Mouse (Mus musculus): ENCODE measurements around the gene Pts. TPM values are rescaled to one million over a fixed set of nuclear protein-coding genes. Genes with fewer than 3 reads are reported as not detected.

The Pts gene
- total and polyA plus RNA-seq, 2 experiments from 2014 or later = 82.3 to 116 TPM

DNA sequence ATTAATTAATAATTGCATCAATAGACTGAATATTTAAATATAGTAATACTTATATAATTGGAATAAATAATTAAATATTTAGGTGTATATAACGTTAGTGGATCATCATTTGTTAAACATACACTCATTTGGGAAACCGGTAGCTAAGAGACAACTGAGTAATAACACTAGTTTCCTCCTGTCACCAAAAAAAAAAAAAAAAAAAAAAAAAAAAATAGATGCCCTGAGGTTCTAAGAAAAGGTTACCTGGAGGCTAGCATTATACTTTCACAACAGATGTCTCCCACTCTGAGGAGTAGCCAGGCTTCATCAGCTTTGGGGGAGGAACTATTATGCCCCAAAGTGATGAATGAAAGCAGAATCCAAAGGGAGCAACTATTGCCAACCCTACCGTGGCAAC is 28.7 kb downstream of the Pts start:
- Histone ChIP-seq H3K27ac (ENCODE audit: low read depth, low read length) (no peak overlapping the region), H3K4me2 (ENCODE audit: low read depth, low read length, poor library complexity, severe bottlenecking) (no peak overlapping the region), H3K36me3 (ENCODE audit: insufficient read depth, low read length) (no peaks in the 10 kb centered on the region)

DNA sequence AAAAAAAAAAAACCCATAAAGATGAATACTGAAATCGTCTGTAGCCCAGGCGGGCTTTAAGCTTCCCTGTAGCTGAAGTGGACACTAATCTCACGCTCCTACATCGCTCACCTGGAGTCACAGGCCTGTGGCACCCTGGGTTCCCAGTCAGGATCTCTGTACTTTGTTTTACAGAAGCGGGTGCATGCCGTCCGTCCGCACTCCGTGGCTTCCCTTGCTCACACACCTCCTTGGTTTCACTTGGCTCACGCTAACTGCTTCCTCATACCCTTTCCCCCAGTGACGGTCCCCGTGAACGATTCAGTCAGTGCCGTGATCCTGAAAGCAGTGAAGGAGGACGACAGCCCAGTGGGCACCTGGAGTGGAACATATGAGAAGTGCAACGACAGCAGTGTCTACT is 29.7 kb downstream of the Pts start:
- ATAC-seq (ENCODE audit: low FRiP score) = no peak
- 84% methylated on average over 16 of the region's 16 CpGs for WGBS

More for the DNA sequence above, 28.7 kb downstream of the Pts start:
- H3K9ac ChIP-seq (replicated peaks; ENCODE audit: low read length, poor library complexity, severe bottlenecking) = no peak overlapping the region
- no peak for ATAC-seq (ENCODE audit: low FRiP score)
- H3K4me1 ChIP-seq (ENCODE audit: insufficient read depth, low read length) = no peaks in the 10 kb centered on the region
- H3K9me3 ChIP-seq (ENCODE audit: low read length) = no peaks in the 10 kb centered on the region
- WGBS = 85% methylated on average over 3 of the region's 3 CpGs
- no peaks in the 10 kb centered on the region for H3K27me3 ChIP-seq (ENCODE audit: insufficient read depth, low read length)
- DNase-seq (ENCODE audit: low spot score) = no peak
- no peak overlapping the region for H3K4me3 ChIP-seq (ENCODE audit: low read depth, low read length)
- no peak for TF ChIP-seq CTCF (IDR thresholded peaks at IDR 0.05)

DNA sequence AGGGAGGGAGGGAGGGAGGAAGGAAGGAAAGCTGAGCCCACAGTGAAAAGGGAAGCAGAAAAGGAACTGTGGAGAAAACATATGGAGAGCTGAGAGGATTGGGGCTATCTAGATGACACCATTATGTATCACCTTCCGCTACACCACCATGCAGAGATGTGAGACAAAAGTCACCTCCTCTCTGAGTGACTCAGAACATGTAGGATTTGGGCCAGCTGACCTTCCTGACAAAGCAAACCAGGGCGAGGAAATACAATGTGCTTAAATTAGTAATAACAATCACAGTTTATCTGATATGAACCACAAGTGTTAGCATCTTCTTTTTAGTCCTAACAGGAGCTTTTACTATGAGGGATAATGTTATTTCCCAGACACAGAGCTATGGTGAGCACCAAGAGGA is 31.0 kb downstream of the Pts start:
- H3K9me3 ChIP-seq (ENCODE audit: low read length) = no peaks in the 10 kb centered on the region
- H3K36me3 ChIP-seq (ENCODE audit: insufficient read depth, low read length) = no peaks in the 10 kb centered on the region
- no peak for TF ChIP-seq CTCF (IDR thresholded peaks at IDR 0.05)
- 84% methylated on average over 2 of the region's 2 CpGs for WGBS
- DNase-seq (ENCODE audit: low spot score) = no peak
- no peak overlapping the region for H3K27ac ChIP-seq (ENCODE audit: low read depth, low read length)
- H3K4me2 ChIP-seq (ENCODE audit: low read depth, low read length, poor library complexity, severe bottlenecking) = no peak overlapping the region
- no peak overlapping the region for H3K9ac ChIP-seq (replicated peaks; ENCODE audit: low read length, poor library complexity, severe bottlenecking)
- H3K4me1 ChIP-seq (ENCODE audit: insufficient read depth, low read length) = no peaks in the 10 kb centered on the region
- no peaks in the 10 kb centered on the region for H3K27me3 ChIP-seq (ENCODE audit: insufficient read depth, low read length)
- no peak overlapping the region for H3K4me3 ChIP-seq (ENCODE audit: low read depth, low read length)
- ATAC-seq (ENCODE audit: low FRiP score) = no peak

More for the DNA sequence above, 29.7 kb downstream of the Pts start:
- H3K9me3 ChIP-seq (ENCODE audit: low read length) = no peaks in the 10 kb centered on the region
- no peak for DNase-seq (ENCODE audit: low spot score)
- no peak overlapping the region for H3K9ac ChIP-seq (replicated peaks; ENCODE audit: low read length, poor library complexity, severe bottlenecking)
- no peaks in the 10 kb centered on the region for H3K27me3 ChIP-seq (ENCODE audit: insufficient read depth, low read length)
- H3K27ac ChIP-seq (ENCODE audit: low read depth, low read length) = no peak overlapping the region
- TF ChIP-seq CTCF (IDR thresholded peaks at IDR 0.05) = no peak
- no peaks in the 10 kb centered on the region for H3K4me1 ChIP-seq (ENCODE audit: insufficient read depth, low read length)
- H3K4me2 ChIP-seq (ENCODE audit: low read depth, low read length, poor library complexity, severe bottlenecking) = no peak overlapping the region
- H3K36me3 ChIP-seq (ENCODE audit: insufficient read depth, low read length) = no peaks in the 10 kb centered on the region
- H3K4me3 ChIP-seq (ENCODE audit: low read depth, low read length) = no peak overlapping the region

DNA sequence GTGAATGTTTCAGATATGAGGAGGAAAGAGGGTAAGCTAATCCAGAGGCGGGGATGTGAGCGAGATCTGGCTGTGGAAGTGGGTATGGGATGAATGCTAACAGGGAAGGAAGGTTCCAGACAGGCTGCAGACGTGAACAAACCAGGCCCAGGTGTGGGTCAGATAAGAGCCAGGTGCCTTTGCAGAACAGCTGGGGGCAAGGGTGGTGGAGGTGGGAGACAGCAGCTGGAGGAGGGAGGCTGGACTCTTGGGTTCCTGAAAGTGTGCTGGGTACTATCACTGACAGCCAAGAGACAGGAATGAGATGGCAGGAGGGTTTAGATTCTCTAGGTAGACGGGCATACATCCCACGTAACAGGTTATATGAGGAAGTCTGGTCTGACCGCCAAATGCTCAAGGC is 31.4 kb downstream of the Pts start:
- H3K9me3 ChIP-seq (ENCODE audit: low read length) = no peaks in the 10 kb centered on the region
- no peak overlapping the region for H3K9ac ChIP-seq (replicated peaks; ENCODE audit: low read length, poor library complexity, severe bottlenecking)
- TF ChIP-seq CTCF (IDR thresholded peaks at IDR 0.05) = no peak
- no peak for DNase-seq (ENCODE audit: low spot score)
- no peak for ATAC-seq (ENCODE audit: low FRiP score)
- H3K36me3 ChIP-seq (ENCODE audit: insufficient read depth, low read length) = no peaks in the 10 kb centered on the region
- no peaks in the 10 kb centered on the region for H3K4me1 ChIP-seq (ENCODE audit: insufficient read depth, low read length)
- WGBS = 69% methylated on average over 6 of the region's 6 CpGs
- H3K27ac ChIP-seq (ENCODE audit: low read depth, low read length) = no peak overlapping the region
- no peaks in the 10 kb centered on the region for H3K27me3 ChIP-seq (ENCODE audit: insufficient read depth, low read length)
- H3K4me2 ChIP-seq (ENCODE audit: low read depth, low read length, poor library complexity, severe bottlenecking) = no peak overlapping the region
- no peak overlapping the region for H3K4me3 ChIP-seq (ENCODE audit: low read depth, low read length)

DNA sequence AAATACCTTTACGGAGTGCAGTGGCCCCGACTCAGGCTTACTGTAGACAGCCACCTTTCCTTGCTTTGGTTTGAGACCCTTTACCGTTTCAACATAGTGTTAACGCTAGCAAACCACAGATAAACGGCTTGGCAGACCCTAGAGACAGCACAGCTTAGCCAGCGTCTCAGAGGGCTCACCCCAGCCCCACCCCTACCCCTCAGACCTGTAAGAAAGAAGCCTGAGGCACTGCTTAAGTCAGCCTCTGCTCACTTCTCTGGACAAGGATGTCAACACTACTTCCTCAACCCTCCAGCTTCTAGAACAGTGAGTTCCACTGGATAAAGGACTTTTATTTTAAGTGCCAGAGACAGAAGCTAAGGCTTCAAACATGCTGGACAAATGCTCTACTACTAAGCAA is 32.0 kb downstream of the Pts start:
- TF ChIP-seq CTCF (IDR thresholded peaks at IDR 0.05) = no peak
- Histone ChIP-seq H3K27ac (ENCODE audit: low read depth, low read length) (no peak overlapping the region), H3K27me3 (ENCODE audit: insufficient read depth, low read length) (no peaks in the 10 kb centered on the region), H3K4me3 (ENCODE audit: low read depth, low read length) (no peak overlapping the region), H3K36me3 (ENCODE audit: insufficient read depth, low read length) (no peaks in the 10 kb centered on the region), H3K9ac (replicated peaks; ENCODE audit: low read length, poor library complexity, severe bottlenecking) (no peak overlapping the region), H3K4me2 (ENCODE audit: low read depth, low read length, poor library complexity, severe bottlenecking) (no peak overlapping the region), H3K4me1 (ENCODE audit: insufficient read depth, low read length) (no peaks in the 10 kb centered on the region), H3K9me3 (ENCODE audit: low read length) (no peaks in the 10 kb centered on the region)
- ATAC-seq (ENCODE audit: low FRiP score) = no peak
- no peak for DNase-seq (ENCODE audit: low spot score)
- 21% methylated on average over 6 of the region's 6 CpGs for WGBS

DNA sequence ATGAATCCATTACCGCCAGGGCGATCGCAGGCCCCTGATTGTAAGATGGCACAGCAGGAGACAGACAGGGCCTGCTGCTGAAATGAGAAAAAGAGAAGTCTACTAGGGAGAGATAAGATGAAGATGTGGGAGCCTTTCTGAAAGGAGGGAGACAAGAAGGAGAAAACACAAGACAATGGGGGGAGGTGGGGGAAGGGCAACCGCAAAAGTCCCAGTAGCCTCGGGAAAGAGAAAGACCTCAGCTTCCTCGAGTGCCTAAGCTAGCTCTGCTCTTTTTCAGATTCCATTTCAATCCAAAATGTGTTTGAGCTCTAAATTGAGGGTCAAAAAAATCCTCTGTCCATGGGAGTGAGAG is 32.4 kb downstream of the Pts start:
- Histone ChIP-seq H3K9me3 (ENCODE audit: low read length) (no peaks in the 10 kb centered on the region), H3K4me1 (ENCODE audit: insufficient read depth, low read length) (no peaks in the 10 kb centered on the region), H3K27me3 (ENCODE audit: insufficient read depth, low read length) (no peaks in the 10 kb centered on the region), H3K4me2 (ENCODE audit: low read depth, low read length, poor library complexity, severe bottlenecking) (no peak overlapping the region), H3K4me3 (ENCODE audit: low read depth, low read length) (no peak overlapping the region), H3K9ac (replicated peaks; ENCODE audit: low read length, poor library complexity, severe bottlenecking) (no peak overlapping the region), H3K36me3 (ENCODE audit: insufficient read depth, low read length) (no peaks in the 10 kb centered on the region), H3K27ac (ENCODE audit: low read depth, low read length) (no peak overlapping the region)
- ATAC-seq (ENCODE audit: low FRiP score) (no peak), DNase-seq (ENCODE audit: low spot score) (no peak)
- 17% methylated on average over 6 of the region's 6 CpGs for WGBS
- no peak for TF ChIP-seq CTCF (IDR thresholded peaks at IDR 0.05)

Measured in midbrain, postnatal 0 days (tissue).